In the genomic region with DNA sequence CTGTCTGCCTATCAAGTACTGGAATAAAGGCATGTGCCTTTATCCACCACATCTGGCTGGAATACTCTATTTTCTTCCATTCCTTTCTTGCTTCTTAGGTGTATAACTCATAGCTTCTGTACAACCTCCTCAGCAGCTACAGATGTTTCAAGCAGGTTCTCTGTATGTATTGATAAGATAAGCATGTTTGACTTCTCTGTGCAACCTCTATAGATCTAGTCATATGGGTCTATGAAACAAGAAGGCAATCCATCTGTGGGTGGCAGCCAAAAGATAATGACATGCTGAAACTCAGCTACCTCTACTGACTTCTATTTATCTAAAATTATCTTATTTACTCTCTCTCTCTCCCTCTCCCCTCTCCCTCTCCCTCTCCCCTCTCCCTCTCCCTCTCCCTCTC, we compare ENCODE assay signal across 1 mouse cellular context.
TF ChIP-seq lines count a peak whose summit lies in the region.

No protein-coding gene starts in this region.

TF ChIP-seq in MEL, 35 proteins besides CTCF, POLR2A, EP300 and RAD21 (continued from another document):
- TF ChIP-seq ETS1 (IDR thresholded peaks at IDR 0.05; ENCODE audit: low read depth, low read length): peak; percentile 90
- TF ChIP-seq MEF2A (IDR thresholded peaks at IDR 0.05; ENCODE audit: extremely low read depth, insufficient replicate concordance, low read depth, low read length, poor library complexity, severe bottlenecking): no peak
- no peak for TF ChIP-seq CHD2 (IDR thresholded peaks at IDR 0.05; ENCODE audit: low read length)
- TF ChIP-seq USF1 (IDR thresholded peaks at IDR 0.05; ENCODE audit: low read depth, low read length): no peak
